Mouse (Mus musculus) midbrain, embryonic 11.5 days (tissue): ENCODE results near the gene Fbxw5. TPM values are rescaled to one million over a fixed set of nuclear protein-coding genes. Genes with fewer than 3 reads are reported as not detected.
"Not testable (repeated sequence)": the region's sequence is repeated elsewhere in the genome, so short reads cannot be mapped to it uniquely, and the experiment has no call there.

Experiments used
- ATAC-seq: fragments of 200-750 bp; cut with Nextera tagmentation; 2 replicates; pipeline ENCODE4 v1.8.0; 2017; ENCODE audit warnings: moderate TSS enrichment, moderate library complexity; ENCODE audit not compliant: low FRiP score
- DNase-seq: peaks from one replicate; pipeline ENCODE4 v3.0.0; 2015; ENCODE audit warnings: low spot score; ENCODE audit errors: missing footprints
- H3K27ac ChIP-seq: fragments of 300-500 bp; sonication (generic); 2 replicates; pipeline ENCODE4 v1.5.1; 2014; ENCODE audit warnings: low read depth, low read length
- H3K27me3 ChIP-seq: fragments of 300-500 bp; sonication (generic); 2 replicates; pipeline ENCODE4 v1.6.1; 2014; ENCODE audit warnings: mild to moderate bottlenecking, low read length, moderate library complexity, mixed read lengths; ENCODE audit not compliant: control insufficient read depth, insufficient read depth
- H3K36me3 ChIP-seq: fragments of 300-500 bp; sonication (generic); 2 replicates; pipeline ENCODE4 v1.6.1; 2014; ENCODE audit warnings: mild to moderate bottlenecking, low read length, moderate library complexity, mixed read lengths; ENCODE audit not compliant: control insufficient read depth, insufficient read depth
- H3K4me1 ChIP-seq: fragments of 300-500 bp; sonication (generic); 2 replicates; pipeline ENCODE4 v1.6.1; 2014; ENCODE audit warnings: low read length; ENCODE audit not compliant: control insufficient read depth, insufficient read depth
- H3K4me2 ChIP-seq: fragments of 300-500 bp; sonication (generic); 2 replicates; pipeline ENCODE4 v1.6.1; 2014; ENCODE audit warnings: mild to moderate bottlenecking, moderate library complexity
- H3K4me3 ChIP-seq: fragments of 300-500 bp; sonication (generic); 2 replicates; pipeline ENCODE4 v1.5.1; 2014; ENCODE audit warnings: low read depth, low read length
- H3K9ac ChIP-seq: fragments of 300-500 bp; sonication (generic); 2 replicates; pipeline ENCODE4 v1.6.1; 2014; ENCODE audit warnings: low read length
- H3K9me3 ChIP-seq: fragments of 300-500 bp; sonication (generic); 2 replicates; pipeline ENCODE4 v1.6.1; 2016; ENCODE audit warnings: low read length; ENCODE audit not compliant: control insufficient read depth
- WGBS: fragments of 180-500 bp; shearing (Covaris S2); extraction: QIAGEN DNeasy Blood & Tissue Kit; methylation state at CpG from one replicate; pipeline ENCODE4 v1.1.7; 2014; 5-methylcytosine and 5-hydroxymethylcytosine counted together
- polyA plus RNA-seq: library from polyadenylated mRNA; unstranded; fragments of >200 nt; fragmentation: Nextera tagmentation; extraction: Ambion mirVana; gene quantifications from 2 replicates; pipeline ENCODE4 v1.2.1, GENCODE M21; 2014

Gene Fbxw5
- polyA plus RNA-seq, 1 experiment from 2014 or later: 66.4 TPM

DNA sequence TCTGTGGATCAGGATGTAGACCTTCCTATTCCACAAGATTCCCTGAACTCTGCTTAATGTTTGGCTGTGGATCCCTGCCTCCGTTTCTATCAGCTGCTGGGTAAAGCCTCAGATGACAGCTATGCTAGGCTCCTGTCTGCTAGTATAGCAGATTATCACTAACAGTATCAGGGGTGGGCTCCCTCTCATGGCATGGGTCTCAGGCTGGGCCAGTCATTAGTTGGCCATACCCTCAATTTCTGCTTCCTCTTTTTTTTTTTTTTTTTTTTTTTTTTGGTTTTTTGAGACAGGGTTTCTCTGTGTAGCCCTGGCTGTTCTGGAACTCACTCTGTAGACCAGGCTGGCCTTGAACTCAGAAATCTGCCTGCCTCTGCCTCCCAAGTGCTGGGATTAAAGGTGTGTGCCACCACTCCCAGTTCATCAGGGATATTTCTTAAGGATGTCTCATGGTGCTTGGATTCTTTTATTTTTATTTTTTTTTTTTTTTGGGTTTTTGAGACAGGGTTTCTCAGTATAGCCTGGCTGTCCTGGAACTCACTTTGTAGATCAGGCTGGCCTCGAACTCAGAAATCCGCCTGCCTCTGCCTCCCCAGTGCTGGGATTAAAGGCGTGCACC is 52.7 kb downstream of the Fbxw5 start:
- not testable (repeated sequence) for ATAC-seq, H3K9ac ChIP-seq, H3K27me3 ChIP-seq, H3K9me3 ChIP-seq, H3K4me2 ChIP-seq, H3K4me1 ChIP-seq, H3K27ac ChIP-seq, H3K4me3 ChIP-seq, H3K36me3 ChIP-seq
- WGBS: 82% methylated on average over 4 of the region's 4 CpGs
- DNase-seq: peak; percentile 72

Other genes with a start within 250 kb of the Fbxw5 start
- gene Tmem203, start 245.3 kb upstream of the Fbxw5 start, polyA plus RNA-seq: 14.7 and 16.0 TPM in 2 replicates
- gene Tprn, start 238.1 kb upstream of the Fbxw5 start, polyA plus RNA-seq: 2.4 and 4.5 TPM in 2 replicates
- gene Ssna1, start 228.3 kb upstream of the Fbxw5 start, polyA plus RNA-seq: 240 and 247 TPM in 2 replicates
- gene Anapc2, start 228.3 kb upstream of the Fbxw5 start, polyA plus RNA-seq: 105 and 117 TPM in 2 replicates
- gene Tmem210, start 212.6 kb upstream of the Fbxw5 start, polyA plus RNA-seq: not detected in 2 replicates
- not detected in 2 replicates for gene Lrrc26, start 210.8 kb upstream of the Fbxw5 start, polyA plus RNA-seq
- gene Grin1, start 181.6 kb upstream of the Fbxw5 start, polyA plus RNA-seq: 2.4 and 2.6 TPM in 2 replicates
- 87.2 and 88.1 TPM in 2 replicates for gene Man1b1, start 168.4 kb upstream of the Fbxw5 start, polyA plus RNA-seq
- 15.9 and 16.0 TPM in 2 replicates for gene Dpp7, start 144.4 kb upstream of the Fbxw5 start, polyA plus RNA-seq
- gene Uap1l1, start 135.1 kb upstream of the Fbxw5 start, polyA plus RNA-seq: 3.4 and 6.7 TPM in 2 replicates
- gene Sapcd2, start 128.4 kb upstream of the Fbxw5 start, polyA plus RNA-seq: 47.9 and 53.3 TPM in 2 replicates
- 0.12 and 0.23 TPM in 2 replicates for gene Entpd2, start 104.9 kb upstream of the Fbxw5 start, polyA plus RNA-seq
- gene Npdc1, start 101.4 kb upstream of the Fbxw5 start, polyA plus RNA-seq: 101 and 106 TPM in 2 replicates
- not detected in 2 replicates for gene Fut7, start 77.5 kb upstream of the Fbxw5 start, polyA plus RNA-seq
- 5.2 and 5.4 TPM in 2 replicates for gene Abca2, start 72.0 kb upstream of the Fbxw5 start, polyA plus RNA-seq
- gene Clic3, start 43.9 kb upstream of the Fbxw5 start, polyA plus RNA-seq: 0.18 and 0.25 TPM in 2 replicates
- 21.9 and 23.2 TPM in 2 replicates for gene Paxx, start 39.7 kb upstream of the Fbxw5 start, polyA plus RNA-seq
- 0.26 TPM in 1 of 2 replicates, not detected in the other for gene Ptgds, start 30.7 kb upstream of the Fbxw5 start, polyA plus RNA-seq
- not detected in 2 replicates for gene Lcn12, start 6.8 kb upstream of the Fbxw5 start, polyA plus RNA-seq
- 3.6 TPM in 2 replicates for gene C8g, start 969 bp downstream of the Fbxw5 start, polyA plus RNA-seq
- gene Traf2, start 46.2 kb downstream of the Fbxw5 start, polyA plus RNA-seq: 29.0 and 31.6 TPM in 2 replicates
- 385 TPM in 2 replicates for gene Edf1, start 57.1 kb downstream of the Fbxw5 start, polyA plus RNA-seq
- 1.4 and 2.2 TPM in 2 replicates for gene Mamdc4, start 74.1 kb downstream of the Fbxw5 start, polyA plus RNA-seq
- gene Phpt1, start 74.5 kb downstream of the Fbxw5 start, polyA plus RNA-seq: 158 and 159 TPM in 2 replicates
- 0.07 and 0.10 TPM in 2 replicates for gene Ajm1, start 81.0 kb downstream of the Fbxw5 start, polyA plus RNA-seq
- 49.2 and 51.2 TPM in 2 replicates for gene Rabl6, start 107.8 kb downstream of the Fbxw5 start, polyA plus RNA-seq
- 0.25 and 0.28 TPM in 2 replicates for gene Ccdc183, start 116.9 kb downstream of the Fbxw5 start, polyA plus RNA-seq
- 17.9 and 19.1 TPM in 2 replicates for gene Tmem141, start 121.3 kb downstream of the Fbxw5 start, polyA plus RNA-seq
- gene Fcna, start 127.3 kb downstream of the Fbxw5 start, polyA plus RNA-seq: 1.3 and 1.6 TPM in 2 replicates
- not detected in 2 replicates for gene Lcn8, start 152.4 kb downstream of the Fbxw5 start, polyA plus RNA-seq
- not detected in 2 replicates for gene Lcn5, start 157.2 kb downstream of the Fbxw5 start, polyA plus RNA-seq
- gene Lcn6, start 176.0 kb downstream of the Fbxw5 start, polyA plus RNA-seq: not detected in 2 replicates
- gene Lcn10, start 182.0 kb downstream of the Fbxw5 start, polyA plus RNA-seq: not detected in 2 replicates
- gene Obp2a, start 199.3 kb downstream of the Fbxw5 start, polyA plus RNA-seq: not detected in 2 replicates
- gene Bmyc, start 206.0 kb downstream of the Fbxw5 start, polyA plus RNA-seq: 57.1 and 59.7 TPM in 2 replicates
- not detected in 2 replicates for gene Obp2b, start 236.3 kb downstream of the Fbxw5 start, polyA plus RNA-seq